Mouse (Mus musculus) frontal cortex, adult (tissue): ENCODE data around the gene Cyfip2.
A peak's percentile ranks its signal among the peaks of the same experiment; 100 is the strongest.

Source experiments
- ATAC-seq: cut with Nextera tagmentation; 2 replicates; pipeline ENCODE4 v1.9.2; 2017; ENCODE audit warnings: mild to moderate bottlenecking, moderate library complexity, mixed read lengths; ENCODE audit not compliant: low TSS enrichment

Gene Cyfip2

GRCm38 (mm10) chr11:46312523-46313035 is at the start of gene Cyfip2:
Gene Cyfip2, minus strand, starts transcription at chr11:46312859.
- ATAC-seq: no peak

- no peak for ATAC-seq
Measured at GRCm38 (mm10) chr11:46360991-46361665, 48.5 kb upstream of the Cyfip2 start.

GRCm38 (mm10) chr11:46358369-46358768 is 45.7 kb upstream of the Cyfip2 start:
- no peak for ATAC-seq

GRCm38 (mm10) chr11:46349681-46350410 is 37.2 kb upstream of the Cyfip2 start:
- no peak for ATAC-seq

GRCm38 (mm10) chr11:46348416-46348815 is 35.8 kb upstream of the Cyfip2 start:
- ATAC-seq: no peak

GRCm38 (mm10) chr11:46347756-46348155 is 35.1 kb upstream of the Cyfip2 start:
- no peak for ATAC-seq

- no peak for ATAC-seq
Measured at GRCm38 (mm10) chr11:46343886-46344546, 31.4 kb upstream of the Cyfip2 start.

GRCm38 (mm10) chr11:46341960-46342359 is 29.3 kb upstream of the Cyfip2 start:
- ATAC-seq: no peak

- no peak for ATAC-seq
Measured at GRCm38 (mm10) chr11:46336020-46336419, 23.4 kb upstream of the Cyfip2 start.

- ATAC-seq: peak; percentile 91
Measured at GRCm38 (mm10) chr11:46332217-46332616, 19.6 kb upstream of the Cyfip2 start.

- no peak for ATAC-seq
Measured at GRCm38 (mm10) chr11:46326271-46327015, 13.8 kb upstream of the Cyfip2 start.

- ATAC-seq: no peak
Measured at GRCm38 (mm10) chr11:46321559-46321958, 8.9 kb upstream of the Cyfip2 start.

- peak; percentile 11 for ATAC-seq
Measured at GRCm38 (mm10) chr11:46314534-46314933, 1.9 kb upstream of the Cyfip2 start.

GRCm38 (mm10) chr11:46313851-46314250 is 1.2 kb upstream of the Cyfip2 start:
- ATAC-seq: peak; percentile 66

- peak; percentile 39 for ATAC-seq
Measured at GRCm38 (mm10) chr11:46311703-46312522, 746 bp downstream of the Cyfip2 start.

- no peak for ATAC-seq
Measured at GRCm38 (mm10) chr11:46311181-46311702, 1.4 kb downstream of the Cyfip2 start.

- no peak for ATAC-seq
Measured at GRCm38 (mm10) chr11:46310647-46311063, 2.0 kb downstream of the Cyfip2 start.

GRCm38 (mm10) chr11:46309808-46310555 is 2.7 kb downstream of the Cyfip2 start:
- ATAC-seq: no peak

GRCm38 (mm10) chr11:46309111-46309741 is 3.4 kb downstream of the Cyfip2 start:
- no peak for ATAC-seq
